Mouse (Mus musculus) brown adipose tissue, adult 24 weeks (tissue): ENCODE results near the gene Ptprj. TPM values are rescaled to one million over a fixed set of nuclear protein-coding genes. Genes with fewer than 3 reads are reported as not detected.

Experiments used
- H3K27ac ChIP-seq: fragments of 200-500 bp; replicated peaks from 2 replicates; pipeline ENCODE4 v1.5.1; 2012; ENCODE audit warnings: low read depth, mild to moderate bottlenecking, low read length
- H3K4me1 ChIP-seq: fragments of 200-500 bp; 2 replicates; pipeline ENCODE4 v1.6.1; 2012; ENCODE audit warnings: low read length, mixed read lengths; ENCODE audit not compliant: control insufficient read depth, insufficient read depth, insufficient read length
- H3K4me3 ChIP-seq: fragments of 200-500 bp; 2 replicates; pipeline ENCODE4 v1.5.1; 2012; ENCODE audit warnings: low read depth, mild to moderate bottlenecking, low read length, moderate library complexity; ENCODE audit not compliant: insufficient read depth
- polyA plus RNA-seq: library from polyadenylated mRNA; stranded (reverse); fragments of >200 nt; gene quantifications from 2 replicates; pipeline ENCODE4 v1.2.4, GENCODE M21; 2012; ENCODE audit not compliant: missing spikeins, insufficient read depth, insufficient read length

Gene Ptprj
- polyA plus RNA-seq, 1 experiment = 4.2 TPM

GRCm38 (mm10) chr2:90558361-90558760 lies 22.1 kb downstream of the Ptprj start:
- Histone ChIP-seq H3K4me1 (no peaks in the 10 kb centered on the region), H3K4me3 (no peak overlapping the region), H3K27ac (no peak overlapping the region)

GRCm38 (mm10) chr2:90557913-90558312 lies 22.5 kb downstream of the Ptprj start:
- Histone ChIP-seq H3K4me3 (no peak overlapping the region), H3K27ac (no peak overlapping the region), H3K4me1 (no peaks in the 10 kb centered on the region)

GRCm38 (mm10) chr2:90555744-90556143 lies 24.7 kb downstream of the Ptprj start:
- Histone ChIP-seq H3K4me1 (no peaks in the 10 kb centered on the region), H3K27ac (no peak overlapping the region), H3K4me3 (no peak overlapping the region)

GRCm38 (mm10) chr2:90554806-90555205 lies 25.6 kb downstream of the Ptprj start:
- Histone ChIP-seq H3K27ac (no peak overlapping the region), H3K4me3 (no peak overlapping the region), H3K4me1 (no peaks in the 10 kb centered on the region)

GRCm38 (mm10) chr2:90553861-90554260 lies 26.6 kb downstream of the Ptprj start:
- Histone ChIP-seq H3K4me1 (no peaks in the 10 kb centered on the region), H3K4me3 (no peak overlapping the region), H3K27ac (no peak overlapping the region)

GRCm38 (mm10) chr2:90550656-90551055 lies 29.8 kb downstream of the Ptprj start:
- Histone ChIP-seq H3K4me1 (no peaks in the 10 kb centered on the region), H3K4me3 (no peak overlapping the region), H3K27ac (no peak overlapping the region)

GRCm38 (mm10) chr2:90548541-90548940 lies 31.9 kb downstream of the Ptprj start:
- H3K27ac ChIP-seq = no peak overlapping the region

GRCm38 (mm10) chr2:90547144-90547609 lies 33.3 kb downstream of the Ptprj start:
- no peak overlapping the region for H3K4me3 ChIP-seq
- H3K27ac ChIP-seq = no peak overlapping the region
- peaks cover 3% of the 10 kb centered on the region; the same call in 1 of the 2 replicates for H3K4me1 ChIP-seq

More at GRCm38 (mm10) chr2:90548541-90548940, 31.9 kb downstream of the Ptprj start:
- Histone ChIP-seq H3K4me1 (peaks cover 3% of the 10 kb centered on the region; the same call in 1 of the 2 replicates), H3K4me3 (no peak overlapping the region)

- no peak overlapping the region for H3K27ac ChIP-seq
Observed at GRCm38 (mm10) chr2:90545261-90545660, 35.2 kb downstream of the Ptprj start.

GRCm38 (mm10) chr2:90543989-90544388 lies 36.5 kb downstream of the Ptprj start:
- peaks cover 3% of the 10 kb centered on the region; the same call in 1 of the 2 replicates for H3K4me1 ChIP-seq

More at GRCm38 (mm10) chr2:90545261-90545660, 35.2 kb downstream of the Ptprj start:
- no peak overlapping the region for H3K4me3 ChIP-seq
- peaks cover 3% of the 10 kb centered on the region; the same call in 1 of the 2 replicates for H3K4me1 ChIP-seq

GRCm38 (mm10) chr2:90543106-90543702 lies 37.2 kb downstream of the Ptprj start:
- H3K27ac ChIP-seq = no peak overlapping the region
- H3K4me3 ChIP-seq = no peak overlapping the region
- peaks cover 3% of the 10 kb centered on the region; the same call in 1 of the 2 replicates for H3K4me1 ChIP-seq

More at GRCm38 (mm10) chr2:90543989-90544388, 36.5 kb downstream of the Ptprj start:
- H3K4me3 ChIP-seq = no peak overlapping the region
- no peak overlapping the region for H3K27ac ChIP-seq

- Histone ChIP-seq H3K27ac (no peak overlapping the region), H3K4me1 (peaks cover 3% of the 10 kb centered on the region; the same call in 1 of the 2 replicates), H3K4me3 (no peak overlapping the region)
Observed at GRCm38 (mm10) chr2:90542656-90543055, 37.8 kb downstream of the Ptprj start.

GRCm38 (mm10) chr2:90539206-90539605 lies 41.2 kb downstream of the Ptprj start:
- Histone ChIP-seq H3K4me1 (no peaks in the 10 kb centered on the region; the same call in 1 of the 2 replicates), H3K27ac (no peak overlapping the region), H3K4me3 (no peak overlapping the region)

GRCm38 (mm10) chr2:90537244-90537643 lies 43.2 kb downstream of the Ptprj start:
- no peaks in the 10 kb centered on the region; the same call in 1 of the 2 replicates for H3K4me1 ChIP-seq
- no peak overlapping the region for H3K4me3 ChIP-seq
- no peak overlapping the region for H3K27ac ChIP-seq

- H3K4me1 ChIP-seq = no peaks in the 10 kb centered on the region; the same call in 1 of the 2 replicates
- H3K27ac ChIP-seq = no peak overlapping the region
- H3K4me3 ChIP-seq = no peak overlapping the region
Observed at GRCm38 (mm10) chr2:90536555-90536954, 43.9 kb downstream of the Ptprj start.

GRCm38 (mm10) chr2:90534751-90535150 lies 45.7 kb downstream of the Ptprj start:
- Histone ChIP-seq H3K4me3 (no peak overlapping the region), H3K4me1 (no peaks in the 10 kb centered on the region; the same call in 1 of the 2 replicates), H3K27ac (no peak overlapping the region)
